Mouse (Mus musculus): ENCODE results near the gene Pidd1. TPM values are rescaled to one million over a fixed set of nuclear protein-coding genes. Genes with fewer than 3 reads are reported as not detected.

Pidd1 gene
- total RNA-seq, 4 experiments from 2014 or later = 0.07 to 0.51 (median 0.19) TPM

Other genes with a start within 250 kb of the Pidd1 start
- 1 to 10 TPM; 1.4 to 2.5 (median 2.0) TPM for gene Lrrc56, start 249.9 kb downstream of the Pidd1 start, total RNA-seq (2022)
- not detected for gene Lmntd2, start 229.9 kb downstream of the Pidd1 start, total RNA-seq (2022)
- gene Rassf7, start 228.2 kb downstream of the Pidd1 start, total RNA-seq (2022) = under 1 TPM in 2 of 4 experiments, not detected in 2; 0.38 to 0.56 TPM
- gene Phrf1, start 215.2 kb downstream of the Pidd1 start, total RNA-seq (2022) = 10 to 100 TPM; 16.8 to 25.3 (median 19.4) TPM
- gene Irf7, start 177.5 kb downstream of the Pidd1 start, total RNA-seq (2022) = under 1 TPM; 0.27 to 0.80 (median 0.50) TPM
- not detected for gene Cdhr5, start 167.2 kb downstream of the Pidd1 start, total RNA-seq (2022)
- not detected for gene Sct, start 164.9 kb downstream of the Pidd1 start, total RNA-seq (2022)
- not detected for gene Drd4, start 152.0 kb downstream of the Pidd1 start, total RNA-seq (2022)
- 10 to 100 TPM; 10.6 to 15.1 (median 12.7) TPM for gene Deaf1, start 116.3 kb downstream of the Pidd1 start, total RNA-seq (2022)
- 10 to 100 TPM in 3 of 4 experiments, 1 to 10 TPM in 1; 9.1 to 11.5 (median 11.3) TPM for gene Tmem80, start 116.3 kb downstream of the Pidd1 start, total RNA-seq (2022)
- 1 to 10 TPM; 1.3 to 3.4 (median 2.2) TPM for gene Eps8l2, start 105.1 kb downstream of the Pidd1 start, total RNA-seq (2022)
- 10 to 100 TPM; 81.4 to 87.7 (median 84.4) TPM for gene Taldo1, start 51.8 kb downstream of the Pidd1 start, total RNA-seq (2022)
- gene Gatd1, start 29.9 kb downstream of the Pidd1 start, total RNA-seq (2022) = 1 to 10 TPM; 6.5 to 9.8 (median 7.8) TPM
- gene Cend1, start 14.5 kb downstream of the Pidd1 start, total RNA-seq (2022) = under 1 TPM in 2 of 4 experiments, not detected in 2; 0.16 to 0.48 TPM
- 10 to 100 TPM; 14.5 to 19.5 (median 14.7) TPM for gene Slc25a22, start 6.1 kb downstream of the Pidd1 start, total RNA-seq (2022)
- 100 to 1,000 TPM; 719 to 844 (median 773) TPM for gene Rplp2, start 3.3 kb upstream of the Pidd1 start, total RNA-seq (2022)
- gene Pnpla2, start 11.2 kb upstream of the Pidd1 start, total RNA-seq (2022) = 100 to 1,000 TPM; 250 to 384 (median 284) TPM
- 10 to 100 TPM in 1 of 4 experiments, 1 to 10 TPM in 3; 3.3 to 11.4 (median 6.9) TPM for gene Cracr2b, start 17.1 kb upstream of the Pidd1 start, total RNA-seq (2022)
- gene Cd151, start 23.4 kb upstream of the Pidd1 start, total RNA-seq (2022) = 10 to 100 TPM; 78.2 to 98.0 (median 86.2) TPM
- 10 to 100 TPM; 57.4 to 68.5 (median 63.7) TPM for gene Polr2l, start 31.1 kb upstream of the Pidd1 start, total RNA-seq (2022)
- 10 to 100 TPM in 2 of 4 experiments, 1 to 10 TPM in 2; 8.1 to 15.1 (median 11.9) TPM for gene Tspan4, start 31.2 kb upstream of the Pidd1 start, total RNA-seq (2022)
- 10 to 100 TPM in 3 of 4 experiments, 1 to 10 TPM in 1; 9.2 to 14.9 (median 13.0) TPM for gene Chid1, start 95.8 kb upstream of the Pidd1 start, total RNA-seq (2022)
- gene Ap2a2, start 118.1 kb upstream of the Pidd1 start, total RNA-seq (2022) = 10 to 100 TPM; 54.7 to 64.8 (median 63.0) TPM
- gene Muc6, start 211.3 kb upstream of the Pidd1 start, total RNA-seq (2022) = not detected
- gene Muc2, start 246.3 kb upstream of the Pidd1 start, total RNA-seq (2022) = under 1 TPM in 1 of 4 experiments, not detected in 3; 0.85 TPM